ENCODE assay signal across 8 mouse cellular contexts in the genomic region with DNA sequence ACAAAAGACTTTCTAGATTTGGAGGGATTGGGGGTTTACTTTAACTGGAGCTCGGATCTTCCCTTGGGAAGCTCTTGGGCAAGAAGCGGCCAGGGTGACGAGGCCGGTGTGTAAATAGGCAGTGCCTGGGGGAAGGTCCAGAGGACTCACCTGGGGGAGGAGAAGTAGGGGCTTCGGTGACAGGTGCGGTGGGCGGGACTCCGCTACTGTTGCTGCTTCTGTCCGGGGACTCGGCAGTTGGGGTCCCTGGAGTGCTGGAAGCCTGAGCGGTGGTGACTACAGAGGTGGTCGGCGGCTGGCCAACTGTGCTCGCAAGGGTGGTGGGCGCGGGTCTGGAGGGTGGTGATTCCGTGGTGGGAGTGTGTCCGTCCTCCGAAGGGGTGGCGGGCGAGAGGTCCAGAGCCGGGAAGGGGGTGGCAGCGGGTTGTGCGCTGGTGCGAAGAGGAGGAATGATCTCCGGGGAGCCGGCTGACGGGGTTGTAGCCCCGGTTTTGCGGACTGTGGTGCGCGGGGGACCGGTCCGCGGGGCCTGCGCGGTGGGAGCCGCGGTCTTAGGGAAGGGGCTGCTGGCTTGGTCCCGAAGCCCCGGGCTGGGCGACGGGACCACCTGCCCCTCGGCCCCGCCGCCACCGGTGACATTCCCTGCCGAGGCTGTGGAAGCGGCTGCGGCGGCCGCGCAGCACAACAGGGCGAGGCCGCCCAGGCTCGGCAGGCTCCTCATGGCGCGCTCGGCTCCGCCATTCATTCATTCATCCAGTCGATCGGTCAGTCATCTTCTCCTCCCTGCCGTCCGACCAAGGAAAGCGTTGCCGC. TPM values are rescaled to one million over a fixed set of nuclear protein-coding genes. Genes with fewer than 3 reads are reported as not detected.
DNase-seq lines count a peak whose midpoint lies in the region; ATAC-seq and TF ChIP-seq lines count a peak whose summit lies in the region.

No protein-coding gene starts in this region.

- TF ChIP-seq CTCF in spleen, adult 2 months (IDR thresholded peaks at IDR 0.05; ENCODE audit: extremely low read depth, insufficient read depth, insufficient read length, insufficient replicate concordance) = no peak

- no peaks in the 10 kb centered on the region for H3K36me3 ChIP-seq in forebrain, embryonic 13.5 days (ENCODE audit: poor library complexity, severe bottlenecking)
- H3K36me3 ChIP-seq in hindbrain, embryonic 15.5 days = no peaks in the 10 kb centered on the region
- H3K36me3 ChIP-seq in midbrain, embryonic 10.5 days = peaks cover 4% of the 10 kb centered on the region; the same call in 1 of the 2 replicates
- H3K36me3 ChIP-seq in spleen, adult 2 months (ENCODE audit: control insufficient read depth, insufficient read depth, low read length) = no peaks in the 10 kb centered on the region

- peak; percentile 59; the same call in 1 of the 2 replicates for ATAC-seq in forebrain, embryonic 13.5 days
- ATAC-seq in hindbrain, embryonic 15.5 days (ENCODE audit: low FRiP score, low read depth) = peak; percentile 68

- H3K4me2 ChIP-seq in forebrain, embryonic 13.5 days = peak overlapping the region; percentile 82
- peak overlapping the region; percentile 73 for H3K4me2 ChIP-seq in hindbrain, embryonic 15.5 days

- peak overlapping the region; percentile 97 for H3K9ac ChIP-seq in forebrain, embryonic 13.5 days
- peak overlapping the region; percentile 97 for H3K9ac ChIP-seq in hindbrain, embryonic 15.5 days

- no peak for TF ChIP-seq POLR2A in spleen, adult 2 months (IDR thresholded peaks at IDR 0.05; ENCODE audit: low read depth, low read length)

- 0% methylated on average over 41 of the region's 66 CpGs for WGBS in forebrain, embryonic 13.5 days
- WGBS in hindbrain, embryonic 15.5 days = under 1% methylated on average over 57 of the region's 66 CpGs
- under 1% methylated on average over 66 of the region's 66 CpGs for WGBS in midbrain, embryonic 10.5 days
- WGBS in spleen, adult 2 months = 2% methylated on average over 65 of the region's 66 CpGs

- no peaks in the 10 kb centered on the region for H3K9me3 ChIP-seq in forebrain, embryonic 13.5 days (replicated peaks)
- H3K9me3 ChIP-seq in hindbrain, embryonic 15.5 days = no peaks in the 10 kb centered on the region
- no peaks in the 10 kb centered on the region for H3K9me3 ChIP-seq in midbrain, embryonic 10.5 days (replicated peaks)

- H3K4me3 ChIP-seq in forebrain, embryonic 13.5 days = peak overlapping the region; percentile 91
- peak overlapping the region; percentile 98 for H3K4me3 ChIP-seq in hindbrain, embryonic 15.5 days
- peak overlapping the region; percentile 90 for H3K4me3 ChIP-seq in midbrain, embryonic 10.5 days
- H3K4me3 ChIP-seq in spleen, adult 2 months (ENCODE audit: extremely low read depth, insufficient read depth, insufficient read length) = peak overlapping the region; percentile 88

- peak overlapping the region; percentile 99 for H3K27ac ChIP-seq in forebrain, embryonic 13.5 days
- H3K27ac ChIP-seq in hindbrain, embryonic 15.5 days (replicated peaks) = peak overlapping the region; percentile 94
- peak overlapping the region; percentile 99 for H3K27ac ChIP-seq in midbrain, embryonic 10.5 days (replicated peaks)
- H3K27ac ChIP-seq in spleen, adult 2 months (ENCODE audit: insufficient read depth, low read length) = no peak overlapping the region

- peak; percentile 35 for DNase-seq in ZHBTc4 (ENCODE audit: low read depth, low spot score)
- DNase-seq in cerebellum, adult 11-12 months = peak; percentile 82
- DNase-seq in left cerebral cortex, postnatal 4 days = peak; percentile 63
- DNase-seq in midbrain, embryonic 10.5 days (ENCODE audit: low spot score) = peak; percentile 66
- DNase-seq in spleen, adult 2 months (ENCODE audit: low read depth in 1 of 2, low spot score in 2 of 2) = peak in 1 of 2 experiments; percentile 27
- no peak for DNase-seq in c-Kit-positive CD71-positive TER-119-positive erythroid progenitor cells, embryonic 14.5 days (ENCODE audit: low spot score)

- intact Hi-C loops in left cerebral cortex, postnatal 4 days (cut with DNase I) = loop anchor here (10.0 kb wide), 1 partner anchor 79 kb away; no protein-coding TSS in a partner anchor

- H3K4me1 ChIP-seq in forebrain, embryonic 13.5 days = peaks cover 55% of the 10 kb centered on the region
- H3K4me1 ChIP-seq in hindbrain, embryonic 15.5 days (replicated peaks) = peaks cover 51% of the 10 kb centered on the region
- peaks cover 74% of the 10 kb centered on the region for H3K4me1 ChIP-seq in midbrain, embryonic 10.5 days
- peaks cover 6% of the 10 kb centered on the region; the same call in 1 of the 2 replicates for H3K4me1 ChIP-seq in spleen, adult 2 months (ENCODE audit: control insufficient read depth, insufficient read depth, insufficient read length)

- no peaks in the 10 kb centered on the region; the same call in 1 of the 2 replicates for H3K27me3 ChIP-seq in forebrain, embryonic 13.5 days
- H3K27me3 ChIP-seq in hindbrain, embryonic 15.5 days = no peaks in the 10 kb centered on the region
- peaks cover 3% of the 10 kb centered on the region; the same call in 1 of the 2 replicates for H3K27me3 ChIP-seq in midbrain, embryonic 10.5 days (ENCODE audit: low read depth, poor library complexity, severe bottlenecking)
- peaks cover 2% of the 10 kb centered on the region; the same call in 1 of the 2 replicates for H3K27me3 ChIP-seq in spleen, adult 2 months (ENCODE audit: control insufficient read depth, insufficient read depth, low read length)

RNA-seq across cellular contexts. Expression of a gene that starts 0.5 kb away (rescaled TPM):
- 28.2 and 29.0 TPM in 2 replicates for polyA plus RNA-seq in forebrain, embryonic 13.5 days (2015; fragmentation: Nextera tagmentation; extraction: Ambion mirVana)
- 28.5 and 32.0 TPM in 2 replicates for polyA plus RNA-seq in hindbrain, embryonic 15.5 days (2015; fragmentation: Nextera tagmentation; extraction: Ambion mirVana)
- 10 to 100 TPM; 86.1 to 90.0 TPM for total RNA-seq in left cerebral cortex, postnatal 4 days (2021)
- polyA plus RNA-seq in midbrain, embryonic 10.5 days (2016; fragmentation: Nextera tagmentation; extraction: Ambion mirVana) = 17.3 and 21.5 TPM in 2 replicates
- 4.1 and 6.2 TPM in 2 replicates for polyA plus RNA-seq in spleen, adult 2 months (2012; rRNA removed)
